Mouse (Mus musculus) liver, embryonic 12.5 days (tissue): ENCODE data around the gene Clstn1. TPM values are rescaled to one million over a fixed set of nuclear protein-coding genes. Genes with fewer than 3 reads are reported as not detected.

ENCODE experiments used
- ATAC-seq: fragments of 200-750 bp; cut with Nextera tagmentation; 2 replicates; pipeline ENCODE4 v1.8.0; 2017; ENCODE audit warnings: moderate number of reproducible peaks, mild to moderate bottlenecking, moderate library complexity
- H3K27ac ChIP-seq: fragments of 300-500 bp; sonication (generic); 2 replicates; pipeline ENCODE4 v1.5.1; 2016; ENCODE audit warnings: mild to moderate bottlenecking
- H3K27me3 ChIP-seq: fragments of 300-500 bp; sonication (generic); replicated peaks from 2 replicates; pipeline ENCODE4 v1.6.1; 2016; ENCODE audit warnings: mild to moderate bottlenecking, moderate library complexity
- H3K36me3 ChIP-seq: fragments of 300-500 bp; sonication (generic); 2 replicates; pipeline ENCODE4 v1.6.1; 2016; ENCODE audit warnings: mild to moderate bottlenecking, moderate library complexity
- H3K4me1 ChIP-seq: fragments of 300-500 bp; sonication (generic); 2 replicates; pipeline ENCODE4 v1.6.1; 2016
- H3K4me2 ChIP-seq: fragments of 300-500 bp; sonication (generic); 2 replicates; pipeline ENCODE4 v1.6.1; 2016; ENCODE audit warnings: mild to moderate bottlenecking, moderate library complexity
- H3K4me3 ChIP-seq: fragments of 300-500 bp; sonication (generic); 2 replicates; pipeline ENCODE4 v1.5.1; 2016; ENCODE audit warnings: mild to moderate bottlenecking, moderate library complexity
- H3K9ac ChIP-seq: fragments of 300-500 bp; sonication (generic); 2 replicates; pipeline ENCODE4 v1.6.1; 2016; ENCODE audit warnings: mild to moderate bottlenecking, moderate library complexity
- H3K9me3 ChIP-seq: fragments of 300-500 bp; sonication (generic); replicated peaks from 2 replicates; pipeline ENCODE4 v1.6.1; 2016; ENCODE audit warnings: mild to moderate bottlenecking, moderate library complexity
- WGBS: fragments of 180-500 bp; shearing (Covaris S2); methylation state at CpG from one replicate; pipeline ENCODE4 v1.1.7; 2016; ENCODE audit not compliant: insufficient replicate concordance; 5-methylcytosine and 5-hydroxymethylcytosine counted together
- polyA plus RNA-seq: library from polyadenylated mRNA; unstranded; fragments of >200 nt; fragmentation: Nextera tagmentation; extraction: Ambion mirVana; gene quantifications from 2 replicates; pipeline ENCODE4 v1.2.1, GENCODE M21; 2016

The Clstn1 gene
- polyA plus RNA-seq, 1 experiment from 2014 or later: 6.9 TPM

DNA sequence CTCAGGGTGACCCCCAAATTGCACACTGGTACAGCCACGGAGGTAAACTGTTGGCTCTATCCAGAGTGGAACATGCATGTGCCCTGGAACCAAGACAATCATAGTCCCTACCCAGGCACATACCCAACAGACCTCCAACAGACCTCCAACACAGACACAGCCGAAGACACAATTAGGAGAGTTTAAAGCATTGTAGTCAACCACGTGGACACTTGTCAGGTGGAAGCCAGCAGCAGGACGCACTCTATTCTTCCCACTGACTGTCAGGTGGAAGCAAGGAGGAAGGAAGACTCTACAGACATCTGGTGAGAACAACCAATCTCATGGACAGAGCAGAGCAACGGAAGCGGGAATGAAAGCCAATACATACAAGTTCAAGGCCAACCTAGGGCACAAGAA is 79.4 kb downstream of the Clstn1 start:
- no peak overlapping the region for H3K4me2 ChIP-seq

DNA sequence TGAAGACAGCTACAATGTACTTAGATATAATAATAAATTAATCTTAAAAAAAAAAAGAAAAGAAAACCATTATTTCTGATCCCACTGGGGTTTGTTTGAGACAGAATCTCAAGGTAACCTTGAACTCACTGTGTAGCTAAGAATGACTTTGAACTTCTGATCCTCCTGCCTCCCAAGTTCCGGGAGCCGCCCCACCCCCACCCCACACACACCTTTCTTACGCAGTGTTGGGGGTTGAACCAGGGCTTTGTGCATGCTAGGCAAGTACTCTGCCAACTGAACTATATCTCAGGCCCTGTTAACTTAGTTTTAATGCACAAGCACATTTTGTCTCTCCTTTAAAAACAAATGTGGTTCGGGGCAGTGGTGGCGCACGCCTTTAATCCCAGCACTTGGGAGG is 84.9 kb downstream of the Clstn1 start:
- H3K4me3 ChIP-seq: no peak overlapping the region
- no peak for ATAC-seq
- no peak overlapping the region for H3K4me2 ChIP-seq
- H3K27ac ChIP-seq: no peak overlapping the region
- H3K9me3 ChIP-seq: no peaks in the 10 kb centered on the region
- peaks cover 23% of the 10 kb centered on the region for H3K27me3 ChIP-seq
- 87% methylated on average over 6 of the region's 6 CpGs for WGBS
- peaks cover 15% of the 10 kb centered on the region for H3K4me1 ChIP-seq
- H3K36me3 ChIP-seq: peaks cover 24% of the 10 kb centered on the region
- H3K9ac ChIP-seq: no peak overlapping the region

More for the DNA sequence above, 79.4 kb downstream of the Clstn1 start:
- Histone ChIP-seq H3K36me3 (no peaks in the 10 kb centered on the region), H3K27me3 (no peaks in the 10 kb centered on the region), H3K27ac (no peak overlapping the region), H3K9ac (no peak overlapping the region), H3K9me3 (no peaks in the 10 kb centered on the region), H3K4me3 (no peak overlapping the region), H3K4me1 (peaks cover 33% of the 10 kb centered on the region)
- WGBS: 52% methylated on average over 6 of the region's 6 CpGs
- no peak for ATAC-seq

DNA sequence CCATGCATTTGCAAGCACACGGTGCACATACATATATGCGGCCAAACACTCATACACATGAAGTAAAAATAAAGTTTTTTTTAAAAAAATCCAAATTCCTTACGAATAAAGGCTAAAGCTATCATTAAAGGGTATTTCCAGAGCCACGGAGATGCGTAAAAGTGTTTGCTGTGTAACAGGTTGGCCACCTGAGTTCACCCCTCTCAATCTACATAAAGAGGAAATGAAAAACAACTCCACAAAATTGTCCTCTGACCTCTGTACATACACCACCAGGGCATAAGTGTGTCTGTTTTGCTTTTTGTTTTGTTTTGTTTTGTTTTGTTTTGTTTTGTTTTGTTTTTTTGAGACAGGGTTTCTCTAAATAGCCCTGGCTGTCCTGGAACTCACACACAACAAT is 86.5 kb downstream of the Clstn1 start:
- Histone ChIP-seq H3K4me2 (no peak overlapping the region), H3K4me3 (no peak overlapping the region), H3K36me3 (peaks cover 24% of the 10 kb centered on the region), H3K27ac (no peak overlapping the region), H3K9me3 (no peaks in the 10 kb centered on the region), H3K9ac (no peak overlapping the region), H3K27me3 (peaks cover 23% of the 10 kb centered on the region), H3K4me1 (peaks cover 19% of the 10 kb centered on the region)
- WGBS: 79% methylated on average over 5 of the region's 5 CpGs
- ATAC-seq: no peak

DNA sequence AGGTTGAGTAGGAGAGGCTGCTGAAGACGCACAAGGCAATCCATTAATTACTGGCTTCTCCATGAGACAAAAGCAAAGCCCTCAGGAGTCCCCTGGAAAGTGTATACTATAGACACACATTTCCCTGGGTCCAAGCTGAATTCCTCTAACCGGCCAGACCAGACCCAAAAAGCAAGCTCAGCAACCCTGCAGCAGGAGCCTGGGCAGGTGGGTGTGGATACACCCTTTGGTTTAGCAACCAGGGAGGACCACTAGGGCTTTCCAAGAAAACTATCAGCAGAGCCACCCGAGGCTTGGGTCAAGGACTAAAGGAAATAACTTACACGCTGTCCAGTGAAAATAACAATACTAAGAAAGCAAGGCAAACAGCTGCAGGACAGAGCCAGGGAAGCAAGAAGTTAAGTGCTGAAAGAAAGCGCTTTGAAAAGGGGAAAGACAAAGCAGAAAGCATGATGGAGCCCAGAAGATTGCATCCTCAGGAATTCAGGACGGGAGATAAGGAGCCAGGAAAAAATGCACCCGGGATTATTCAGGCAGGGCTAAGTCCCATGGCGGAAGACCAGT is 88.6 kb downstream of the Clstn1 start:
- peaks cover 19% of the 10 kb centered on the region for H3K4me1 ChIP-seq
- no peak overlapping the region for H3K27ac ChIP-seq
- no peaks in the 10 kb centered on the region for H3K9me3 ChIP-seq
- ATAC-seq: no peak
- H3K4me2 ChIP-seq: peak overlapping the region; percentile 84
- peaks cover 23% of the 10 kb centered on the region for H3K27me3 ChIP-seq
- H3K36me3 ChIP-seq: peaks cover 24% of the 10 kb centered on the region
- WGBS: 48% methylated on average over 8 of the region's 8 CpGs
- peak overlapping the region; percentile 57 for H3K4me3 ChIP-seq
- H3K9ac ChIP-seq: no peak overlapping the region

DNA sequence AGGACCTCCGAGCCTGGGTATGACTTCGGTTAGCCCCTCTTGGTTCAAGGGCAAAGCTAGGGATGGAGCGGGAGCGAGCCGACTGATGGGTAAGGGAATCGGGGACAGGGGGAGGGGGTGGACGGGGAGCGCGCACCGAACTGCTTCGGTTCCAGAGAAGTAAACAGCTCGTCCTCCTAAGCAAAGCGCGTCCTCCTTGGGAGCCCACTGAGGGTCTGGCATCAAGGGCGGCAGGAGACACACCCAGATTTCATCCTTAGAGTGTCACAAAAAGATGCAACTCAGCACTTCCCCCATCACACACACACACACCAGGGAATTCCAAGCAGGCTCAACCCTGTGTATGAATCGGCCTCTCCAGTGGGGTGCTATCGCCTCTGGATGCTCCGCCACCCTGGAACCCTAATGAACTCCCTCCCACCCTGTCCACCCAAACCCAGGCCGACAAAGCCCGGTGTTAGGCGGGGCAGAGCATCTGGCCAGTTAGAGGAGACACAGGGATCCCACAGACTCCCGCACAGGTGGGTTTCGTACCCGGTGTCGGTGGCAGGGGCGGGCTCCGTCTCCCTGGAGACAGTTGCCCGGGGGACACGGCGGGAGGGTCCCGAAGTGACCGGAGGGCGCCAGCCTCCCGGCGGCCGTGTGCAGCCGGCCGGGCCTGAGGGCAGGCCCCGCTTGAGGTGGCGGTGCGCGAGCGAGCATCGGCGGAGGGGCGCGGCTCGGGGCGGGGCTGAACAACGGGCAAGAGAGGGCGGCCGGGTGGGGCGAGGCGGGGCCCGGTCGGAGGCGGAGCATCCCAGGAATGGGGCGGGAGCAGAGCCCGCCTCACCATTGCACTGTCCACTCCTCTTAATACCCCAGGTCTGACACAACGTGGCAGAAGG is 89.4 kb downstream of the Clstn1 start:
- H3K27me3 ChIP-seq: peaks cover 23% of the 10 kb centered on the region
- 13% methylated on average over 59 of the region's 60 CpGs for WGBS
- peak; percentile 95 for ATAC-seq
- H3K27ac ChIP-seq: no peak overlapping the region
- H3K4me3 ChIP-seq: peak overlapping the region; percentile 57
- H3K36me3 ChIP-seq: peaks cover 24% of the 10 kb centered on the region
- peak overlapping the region; percentile 60 for H3K9ac ChIP-seq
- H3K9me3 ChIP-seq: no peaks in the 10 kb centered on the region
- peak overlapping the region; percentile 84 for H3K4me2 ChIP-seq
- peaks cover 19% of the 10 kb centered on the region for H3K4me1 ChIP-seq

DNA sequence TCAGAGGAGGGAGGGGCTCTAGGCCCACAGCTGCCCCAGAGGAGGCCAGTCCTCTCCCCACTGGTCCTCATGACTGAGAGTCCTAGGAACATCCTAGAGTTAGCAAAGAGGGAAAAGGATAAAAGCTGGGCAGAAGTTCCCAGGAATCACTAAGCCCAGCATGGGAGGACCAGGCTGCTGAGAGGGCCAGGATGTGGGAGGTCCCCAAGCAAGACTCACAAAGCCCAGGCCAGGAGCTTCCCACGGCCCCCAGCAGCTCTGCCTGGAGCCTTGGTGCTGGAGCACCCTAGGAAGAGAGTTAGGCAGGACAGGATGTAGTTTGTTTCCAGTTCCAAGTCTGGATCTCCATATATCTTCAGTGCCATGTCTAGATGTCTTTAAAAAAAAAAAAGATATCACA is 91.7 kb downstream of the Clstn1 start:
- H3K4me2 ChIP-seq: no peak overlapping the region
- peaks cover 23% of the 10 kb centered on the region for H3K27me3 ChIP-seq
- H3K36me3 ChIP-seq: peaks cover 7% of the 10 kb centered on the region
- H3K9ac ChIP-seq: no peak overlapping the region
- no peak for ATAC-seq
- no peak overlapping the region for H3K4me3 ChIP-seq
- no peaks in the 10 kb centered on the region for H3K9me3 ChIP-seq
- H3K27ac ChIP-seq: no peak overlapping the region
- H3K4me1 ChIP-seq: peaks cover 19% of the 10 kb centered on the region
- WGBS: 47% methylated on average over 1 of the region's 1 CpGs

DNA sequence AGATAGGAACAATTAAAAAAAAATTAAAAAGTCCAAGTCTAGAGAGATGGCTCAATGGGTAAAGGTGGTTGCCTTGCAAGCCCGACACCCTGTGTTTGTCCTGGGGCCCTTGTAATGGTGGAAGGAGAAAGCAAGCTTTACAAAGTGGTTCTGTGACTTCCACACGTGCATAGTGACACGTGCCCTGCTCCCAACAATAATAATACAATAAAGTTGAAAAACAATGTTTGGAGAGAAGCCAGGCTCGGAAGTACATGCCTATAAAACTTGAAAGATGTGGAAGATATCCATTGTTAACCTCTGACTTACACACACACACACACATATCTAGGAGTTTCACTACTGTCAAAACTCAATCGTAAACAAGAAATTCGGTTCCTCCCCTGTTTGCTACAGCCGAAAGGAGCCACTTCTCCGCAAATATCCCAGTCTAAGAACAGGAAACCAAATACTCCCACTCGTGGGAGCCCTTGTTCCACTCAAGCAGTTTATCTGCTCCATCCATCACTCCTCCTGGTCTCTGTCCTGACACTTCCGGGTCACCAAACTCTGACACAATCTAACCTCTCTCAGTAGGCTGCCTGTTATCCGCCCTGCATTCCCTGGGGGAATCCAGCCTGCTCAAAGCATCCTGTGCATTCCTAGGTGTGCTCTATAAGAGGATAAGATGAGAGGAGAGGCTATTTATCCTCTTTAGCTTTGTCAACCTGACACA is 92.9 kb downstream of the Clstn1 start:
- no peaks in the 10 kb centered on the region for H3K9me3 ChIP-seq
- no peak overlapping the region for H3K4me2 ChIP-seq
- no peak for ATAC-seq
- no peaks in the 10 kb centered on the region for H3K36me3 ChIP-seq
- WGBS: 64% methylated on average over 11 of the region's 11 CpGs
- no peak overlapping the region for H3K27ac ChIP-seq
- H3K27me3 ChIP-seq: peaks cover 17% of the 10 kb centered on the region
- no peak overlapping the region for H3K9ac ChIP-seq
- H3K4me3 ChIP-seq: no peak overlapping the region
- peaks cover 19% of the 10 kb centered on the region for H3K4me1 ChIP-seq

DNA sequence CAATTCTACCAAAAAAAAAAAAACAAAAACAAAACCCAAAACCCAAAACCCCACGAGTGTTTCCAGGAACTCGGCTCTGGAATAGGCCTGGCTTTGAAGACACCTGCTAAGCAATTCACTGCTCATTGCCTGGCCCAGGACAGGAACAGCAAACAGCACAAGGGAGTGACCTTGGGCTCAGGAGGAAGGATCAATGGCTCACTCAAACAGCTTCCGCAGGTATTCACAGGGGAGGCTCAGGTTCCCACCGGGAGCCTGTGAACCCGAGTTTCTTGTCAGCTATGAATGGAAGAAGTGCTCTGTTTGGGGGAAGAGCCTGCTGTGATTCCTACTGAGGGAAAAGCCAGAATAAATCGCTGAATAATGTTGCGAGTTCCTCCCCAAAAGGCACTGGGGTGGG is 97.6 kb downstream of the Clstn1 start:
- H3K4me2 ChIP-seq: no peak overlapping the region
- H3K4me1 ChIP-seq: no peaks in the 10 kb centered on the region
- WGBS: 44% methylated on average over 7 of the region's 7 CpGs
- H3K27me3 ChIP-seq: no peaks in the 10 kb centered on the region; the same call in 1 of the 2 replicates
- no peak overlapping the region for H3K27ac ChIP-seq
- H3K9ac ChIP-seq: no peak overlapping the region
- H3K4me3 ChIP-seq: no peak overlapping the region
- H3K36me3 ChIP-seq: no peaks in the 10 kb centered on the region
- no peak for ATAC-seq
- no peaks in the 10 kb centered on the region for H3K9me3 ChIP-seq

DNA sequence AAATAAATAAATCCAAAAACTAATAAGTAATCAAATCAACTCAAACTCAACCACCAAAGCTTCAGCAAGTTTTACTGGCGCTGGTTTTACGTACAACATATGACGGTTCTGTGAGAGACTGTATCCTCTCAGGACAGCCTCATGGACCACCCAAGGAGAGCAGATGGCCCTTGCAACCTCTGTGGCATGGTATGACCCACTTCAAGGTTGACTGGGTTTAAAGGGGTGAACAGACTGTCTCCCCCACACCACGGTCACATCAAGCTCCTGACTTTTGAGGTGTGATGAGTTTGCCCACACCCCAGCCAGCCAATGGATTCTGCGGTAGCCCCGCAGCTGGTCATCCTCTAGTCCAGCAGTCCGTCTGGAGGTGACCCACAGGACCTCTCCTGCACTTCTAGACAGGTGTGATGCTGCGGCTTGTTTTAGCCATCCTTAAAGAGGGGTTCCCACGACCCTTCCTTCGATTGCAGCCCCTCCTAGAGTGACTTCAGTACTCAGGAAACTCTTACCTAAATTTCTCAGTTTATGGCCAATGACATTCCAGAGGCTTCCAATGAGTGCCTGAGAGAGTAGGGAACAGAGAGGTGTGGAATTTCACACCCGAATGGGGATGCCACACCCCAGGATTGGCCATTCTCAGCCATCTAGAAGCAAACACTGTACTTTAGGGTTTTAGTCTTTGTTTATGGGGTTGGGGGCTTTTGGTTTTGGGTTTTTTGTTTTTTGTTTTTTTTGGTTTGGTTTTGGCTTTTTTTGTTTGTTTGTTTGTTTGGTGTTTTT is 98.8 kb downstream of the Clstn1 start:
- no peaks in the 10 kb centered on the region for H3K36me3 ChIP-seq
- no peaks in the 10 kb centered on the region for H3K9me3 ChIP-seq
- no peak overlapping the region for H3K4me3 ChIP-seq
- H3K4me1 ChIP-seq: peaks cover 1% of the 10 kb centered on the region
- 70% methylated on average over 11 of the region's 11 CpGs for WGBS
- no peak for ATAC-seq
- no peaks in the 10 kb centered on the region; the same call in 1 of the 2 replicates for H3K27me3 ChIP-seq
- no peak overlapping the region for H3K27ac ChIP-seq
- H3K9ac ChIP-seq: no peak overlapping the region
- H3K4me2 ChIP-seq: no peak overlapping the region

DNA sequence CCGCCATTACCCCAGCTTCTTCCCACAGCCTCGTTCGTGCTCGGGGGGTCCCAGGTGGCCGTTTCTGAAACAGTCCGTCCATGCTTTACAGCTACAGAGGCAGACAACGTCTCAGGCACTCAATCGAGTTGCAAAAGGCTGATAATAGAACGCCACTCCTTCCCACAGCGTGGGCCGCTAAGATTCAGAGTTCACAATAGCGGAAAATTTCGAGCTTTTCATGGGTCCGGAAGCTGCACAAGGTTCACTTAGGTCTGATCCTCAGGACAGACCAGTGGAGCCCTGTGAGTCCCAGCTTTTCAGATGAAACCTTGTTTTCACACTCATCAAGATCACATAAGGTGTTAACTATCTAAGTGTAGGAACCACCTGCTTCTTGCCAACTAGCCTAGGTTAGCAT is 102.6 kb downstream of the Clstn1 start:
- peaks cover 29% of the 10 kb centered on the region for H3K4me1 ChIP-seq
- H3K27ac ChIP-seq: no peak overlapping the region
- no peak overlapping the region for H3K9ac ChIP-seq
- no peak overlapping the region for H3K4me3 ChIP-seq
- no peaks in the 10 kb centered on the region for H3K9me3 ChIP-seq
- no peak for ATAC-seq
- H3K4me2 ChIP-seq: no peak overlapping the region
- WGBS: 74% methylated on average over 14 of the region's 14 CpGs
- no peaks in the 10 kb centered on the region for H3K36me3 ChIP-seq
- no peaks in the 10 kb centered on the region; the same call in 1 of the 2 replicates for H3K27me3 ChIP-seq

DNA sequence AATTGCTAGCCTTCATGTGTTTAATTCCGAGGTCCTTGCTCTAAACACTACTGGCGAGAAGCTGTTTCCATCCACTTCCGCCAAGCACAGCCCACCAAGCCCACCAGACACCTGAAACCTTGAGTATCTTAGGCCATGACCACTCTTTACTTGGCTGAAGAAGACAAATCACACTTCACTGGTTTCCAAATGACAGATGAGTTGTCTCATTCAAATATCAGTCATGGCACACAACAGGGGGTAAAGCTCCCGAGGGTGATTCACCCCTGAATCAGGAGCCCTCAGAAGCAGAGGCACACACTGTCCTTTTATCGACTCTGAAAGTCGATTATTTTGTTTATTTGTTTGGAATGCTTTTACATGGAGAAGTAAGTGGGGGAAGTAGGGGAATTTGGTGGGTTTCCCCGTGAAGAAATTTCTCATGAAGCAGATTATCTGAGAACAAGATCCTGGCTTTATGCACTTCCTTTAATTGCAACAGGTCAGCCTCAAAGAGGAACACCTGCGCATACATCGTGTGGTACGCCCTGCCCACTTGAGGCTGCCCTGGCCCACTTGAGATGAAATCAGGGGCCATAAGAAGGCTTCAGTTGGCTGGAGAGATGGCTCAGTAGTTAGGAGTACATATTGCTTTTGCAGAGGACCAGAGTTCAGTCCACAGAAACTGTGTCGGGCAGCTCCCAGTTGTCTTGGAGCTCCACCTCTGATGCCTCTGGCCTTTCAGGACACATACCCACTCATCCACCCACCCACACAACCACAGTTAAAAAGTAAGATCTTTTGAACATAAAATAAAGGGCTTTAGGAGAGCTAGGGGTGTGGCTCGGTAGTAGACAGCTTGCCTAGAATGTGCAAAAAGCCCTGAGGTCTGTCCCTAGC is 103.8 kb downstream of the Clstn1 start:
- Histone ChIP-seq H3K27me3 (no peaks in the 10 kb centered on the region), H3K4me2 (peak overlapping the region; percentile 42; the same call in 1 of the 2 replicates), H3K9me3 (no peaks in the 10 kb centered on the region), H3K4me1 (peaks cover 29% of the 10 kb centered on the region), H3K9ac (no peak overlapping the region), H3K4me3 (no peak overlapping the region), H3K36me3 (no peaks in the 10 kb centered on the region), H3K27ac (peak overlapping the region; percentile 61)
- no peak for ATAC-seq
- WGBS: 66% methylated on average over 12 of the region's 12 CpGs
